Mouse (Mus musculus): ENCODE measurements at regions not wholly inside any gene's neighbourhood (a gene's known extent, or its start where the extent isn't known, plus 50 kb on each side); places are given as distances from the start of the nearest gene placed in this dataset.
"Not testable (repeated sequence)": the region's sequence is repeated elsewhere in the genome, so short reads cannot be mapped to it uniquely, and the experiment has no call there.

DNA sequence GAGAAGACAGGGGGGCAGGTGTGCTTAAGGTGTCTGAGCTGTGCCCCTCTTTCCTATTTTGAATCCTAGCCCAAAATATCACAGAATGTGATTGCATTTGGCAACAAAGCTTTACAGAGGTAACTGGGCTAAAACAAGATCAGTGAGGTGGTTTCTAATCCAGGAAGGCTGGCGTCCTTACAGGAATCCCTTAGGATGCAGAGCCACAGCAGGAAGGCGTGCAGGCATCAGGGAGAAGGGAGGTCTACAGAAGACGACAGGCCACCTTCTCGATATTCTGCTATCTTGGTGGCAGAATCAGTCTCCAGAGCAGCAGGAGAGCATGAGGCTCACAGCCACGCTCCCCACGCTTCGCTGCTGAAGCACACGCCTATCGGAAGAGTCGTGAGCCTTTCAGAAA is 189.6 kb upstream of the Serp2 start:
- in situ Hi-C loops (cut with MboI; ENCODE audit: low pct_unique_long_range_greater_than_20kb in 1 of 2, low sequenced_read_pairs in 2 of 2, unreplicated experiment in 1 of 2): loop anchor here in 1 of 2 experiments (10.0 kb wide), 1 partner anchor 241 kb away; no protein-coding TSS in a partner anchor

DNA sequence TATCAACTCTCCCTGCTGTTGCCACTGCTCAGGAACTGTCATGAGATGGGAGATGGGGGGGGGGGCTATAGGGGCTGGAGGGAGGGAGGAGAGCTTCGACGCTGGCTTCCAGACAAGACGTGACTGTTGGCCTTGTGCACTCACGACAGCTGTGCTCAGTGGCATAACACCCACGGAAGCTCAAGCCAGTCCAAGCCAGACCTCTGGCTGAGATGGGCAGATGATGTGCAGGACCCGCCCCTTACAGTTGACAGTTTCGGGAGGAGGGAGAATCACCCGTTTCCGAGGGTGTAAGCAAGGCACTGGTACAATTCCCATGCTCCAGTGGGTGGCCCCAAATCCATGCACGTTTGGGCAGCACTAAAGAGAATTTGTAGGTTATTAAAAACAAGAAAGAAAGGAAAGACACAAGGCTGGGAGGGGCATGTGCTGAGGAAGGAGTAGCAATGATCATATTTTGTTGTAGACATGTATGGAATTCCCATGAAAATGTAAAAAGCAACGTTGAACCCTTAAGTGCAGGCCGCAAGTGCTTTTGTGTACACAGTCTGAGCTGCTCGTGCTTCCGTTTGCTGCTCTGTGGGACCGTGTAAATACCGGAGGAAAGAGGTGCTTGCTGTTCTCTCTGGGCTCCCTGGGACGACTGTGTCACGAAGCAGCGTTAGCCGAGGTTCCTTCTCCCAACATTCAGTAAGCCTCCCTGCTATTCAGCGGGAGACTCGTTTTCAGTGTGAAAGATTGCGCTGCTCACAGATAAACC is 188.2 kb upstream of the Serp2 start:
- in situ Hi-C loops (cut with MboI; ENCODE audit: low pct_unique_long_range_greater_than_20kb in 1 of 2, low sequenced_read_pairs in 2 of 2, unreplicated experiment in 1 of 2): loop anchor here in 1 of 2 experiments (10.0 kb wide), 1 partner anchor 240 kb away; no protein-coding TSS in a partner anchor

DNA sequence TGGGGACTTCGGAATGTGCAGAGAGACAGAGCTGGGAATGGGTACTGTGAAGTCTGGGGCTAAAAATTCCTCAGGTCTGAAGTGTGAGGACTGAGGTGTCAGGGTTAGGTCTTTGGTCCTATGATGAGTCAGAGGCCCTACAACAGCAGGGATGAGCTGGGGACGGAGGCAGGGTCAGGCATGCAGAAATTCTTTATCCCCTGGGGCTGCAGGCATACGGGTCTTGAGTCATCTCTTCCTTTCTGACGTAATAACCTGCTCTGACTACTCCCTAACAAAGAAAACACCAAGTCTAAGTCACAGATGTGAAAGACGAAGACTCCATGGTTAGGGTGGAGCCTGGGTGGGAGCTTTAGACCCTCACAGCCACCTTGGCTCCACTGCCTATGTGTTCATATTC is 185.6 kb upstream of the Serp2 start:
- in situ Hi-C loops (cut with MboI; ENCODE audit: low pct_unique_long_range_greater_than_20kb in 1 of 2, low sequenced_read_pairs in 2 of 2, unreplicated experiment in 1 of 2): loop anchor here in 1 of 2 experiments (10.0 kb wide), 1 partner anchor 237 kb away; no protein-coding TSS in a partner anchor

DNA sequence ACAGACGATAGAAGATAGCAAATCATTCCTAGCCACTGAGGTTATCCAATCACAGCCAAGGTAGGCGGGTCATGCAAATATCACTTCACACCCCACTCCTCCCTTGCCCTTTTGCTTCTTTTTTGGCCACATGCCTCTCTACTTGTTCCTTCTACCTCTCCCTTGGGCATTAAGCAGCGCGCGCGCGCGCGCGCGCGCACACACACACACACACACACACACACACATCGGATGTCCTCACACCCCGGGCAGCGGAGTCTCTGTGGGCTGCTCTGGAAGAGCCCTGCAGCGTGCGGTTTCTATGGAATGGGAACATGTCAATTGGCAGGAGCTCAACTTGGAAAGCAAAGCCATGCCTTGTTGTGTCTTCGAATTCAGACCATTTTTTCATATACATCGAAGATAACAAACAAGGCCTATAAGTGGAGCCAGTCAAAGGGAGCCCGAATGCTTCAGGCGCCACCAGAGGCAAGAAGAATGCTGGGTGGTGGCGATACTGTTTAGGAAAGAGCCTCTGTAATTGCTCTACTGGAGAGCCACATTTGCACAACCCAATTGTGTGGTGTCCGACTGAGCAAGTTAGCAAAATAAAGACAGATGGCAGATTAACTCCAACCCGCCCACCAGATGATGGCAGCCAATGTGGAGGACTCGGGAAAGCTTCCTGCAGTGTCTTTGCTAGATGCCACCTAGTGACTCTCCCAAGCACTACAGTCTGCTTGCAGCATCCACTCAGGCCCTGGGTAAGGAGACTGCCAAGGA is 183.3 kb upstream of the Serp2 start:
- in situ Hi-C loops (cut with MboI; ENCODE audit: low pct_unique_long_range_greater_than_20kb in 1 of 2, low sequenced_read_pairs in 2 of 2, unreplicated experiment in 1 of 2): loop anchor here in 1 of 2 experiments (10.0 kb wide), 1 partner anchor 235 kb away; no protein-coding TSS in a partner anchor

DNA sequence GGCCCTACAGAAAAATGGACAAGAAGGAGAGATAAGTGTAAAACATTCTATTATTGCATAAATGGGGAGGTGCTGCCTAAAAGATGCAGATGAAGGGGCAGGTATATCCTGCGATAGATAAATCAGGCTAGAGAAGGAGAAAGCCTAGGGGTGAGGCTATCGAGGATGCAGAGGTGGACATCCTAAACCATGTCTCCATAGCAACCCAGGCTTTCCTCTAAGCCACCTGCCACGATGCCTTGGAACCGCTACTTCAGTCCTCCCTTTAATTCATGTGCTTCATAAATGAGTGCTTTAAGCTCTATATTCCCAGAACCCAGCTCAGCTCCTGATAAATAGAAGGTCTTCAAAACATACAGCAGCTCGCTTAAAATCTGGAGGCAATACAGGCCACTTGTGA is 179.3 kb upstream of the Serp2 start:
- in situ Hi-C loops (cut with MboI; ENCODE audit: low pct_unique_long_range_greater_than_20kb in 1 of 2, low sequenced_read_pairs in 2 of 2, unreplicated experiment in 1 of 2): no loop called here

DNA sequence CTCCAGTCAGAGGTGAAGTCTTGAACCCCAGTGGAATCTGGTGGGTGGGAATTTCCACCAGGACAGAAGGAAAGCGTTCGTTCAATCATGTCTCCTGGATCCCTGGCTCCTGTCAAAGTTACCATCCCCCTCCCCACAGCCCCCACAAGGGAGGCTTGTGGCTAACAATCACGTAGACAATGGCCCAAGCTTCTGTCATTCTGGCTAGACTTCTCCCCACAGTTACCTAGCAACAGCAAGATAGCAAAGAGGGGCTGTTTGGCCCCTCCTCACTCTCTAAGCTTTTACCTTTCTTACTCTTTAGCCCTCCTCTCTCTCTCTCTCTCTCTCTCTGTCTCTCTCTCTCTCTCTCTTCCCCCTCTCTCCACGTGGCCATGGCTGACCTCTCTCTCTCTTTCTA is 178.4 kb upstream of the Serp2 start:
- in situ Hi-C loops (cut with MboI; ENCODE audit: low pct_unique_long_range_greater_than_20kb in 1 of 2, low sequenced_read_pairs in 2 of 2, unreplicated experiment in 1 of 2): no loop called here

DNA sequence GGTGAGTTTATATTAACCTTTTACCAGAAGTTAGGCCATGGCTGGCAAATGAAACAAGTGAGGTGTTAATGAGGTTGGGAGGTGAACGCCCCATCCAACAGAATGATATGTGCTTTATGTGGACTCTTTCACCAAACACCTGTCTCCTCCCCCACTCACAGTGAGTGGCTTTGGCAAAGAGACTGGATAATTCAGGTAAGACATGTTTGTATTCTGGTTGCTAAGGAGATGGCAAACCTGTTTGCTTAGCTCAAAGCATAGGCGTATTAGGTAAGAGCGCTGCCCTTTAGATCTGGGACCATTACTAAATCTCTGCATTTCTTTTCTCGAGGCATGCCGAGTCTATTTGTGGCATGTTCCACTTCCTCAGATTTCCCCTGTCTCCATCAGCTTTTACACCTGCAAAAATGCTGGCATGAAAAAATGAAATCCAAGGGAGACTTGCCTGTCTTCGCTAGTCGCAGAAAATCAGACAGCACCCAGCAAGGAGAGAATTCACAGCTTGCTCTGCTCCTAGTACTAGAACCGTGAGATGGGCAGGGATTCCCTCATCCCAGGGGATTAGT is 176.7 kb upstream of the Serp2 start:
- in situ Hi-C loops (cut with MboI; ENCODE audit: low pct_unique_long_range_greater_than_20kb in 1 of 2, low sequenced_read_pairs in 2 of 2, unreplicated experiment in 1 of 2): no loop called here

DNA sequence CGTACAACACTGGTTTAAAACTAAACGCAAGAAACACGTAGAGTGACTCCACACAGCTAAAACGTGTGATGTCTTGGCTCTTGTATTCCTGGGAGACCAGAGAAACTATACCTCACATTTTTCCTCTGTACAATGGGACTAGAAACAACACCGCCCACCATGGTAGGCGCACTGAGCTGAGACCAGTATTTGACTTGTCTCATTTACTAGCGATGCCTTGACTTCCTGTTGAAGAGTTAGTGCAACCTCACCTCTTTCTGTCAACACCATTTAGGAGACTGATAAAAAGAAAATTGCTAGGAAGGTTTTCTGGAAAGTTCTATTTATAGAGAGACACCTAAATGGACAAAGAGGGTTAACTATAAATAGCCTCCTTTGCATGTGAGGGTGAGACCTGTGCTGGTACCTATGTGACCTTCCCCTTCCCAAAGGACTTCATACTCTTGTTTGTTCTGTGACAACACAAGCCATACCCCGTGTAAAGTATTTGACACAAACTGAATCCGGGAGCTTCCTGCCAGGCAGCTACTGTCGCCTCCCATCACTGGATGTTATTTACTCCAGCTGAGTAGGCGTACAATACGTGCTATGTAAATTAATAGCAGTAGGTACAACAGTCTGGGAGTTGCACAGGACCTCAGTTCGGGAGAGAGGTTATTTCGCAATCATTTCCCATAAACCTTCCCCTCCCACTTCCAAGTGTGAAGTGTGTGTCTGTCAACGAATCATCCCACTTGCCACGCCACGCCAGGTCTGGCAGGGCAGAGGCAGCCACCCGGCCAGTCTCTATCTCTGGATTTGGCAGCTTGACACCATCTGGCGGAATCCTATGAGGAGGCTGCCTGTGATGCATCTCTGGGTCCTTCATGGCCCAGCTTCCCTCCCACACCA is 174.7 kb upstream of the Serp2 start:
- in situ Hi-C loops (cut with MboI; ENCODE audit: low pct_unique_long_range_greater_than_20kb in 1 of 2, low sequenced_read_pairs in 2 of 2, unreplicated experiment in 1 of 2): no loop called here

DNA sequence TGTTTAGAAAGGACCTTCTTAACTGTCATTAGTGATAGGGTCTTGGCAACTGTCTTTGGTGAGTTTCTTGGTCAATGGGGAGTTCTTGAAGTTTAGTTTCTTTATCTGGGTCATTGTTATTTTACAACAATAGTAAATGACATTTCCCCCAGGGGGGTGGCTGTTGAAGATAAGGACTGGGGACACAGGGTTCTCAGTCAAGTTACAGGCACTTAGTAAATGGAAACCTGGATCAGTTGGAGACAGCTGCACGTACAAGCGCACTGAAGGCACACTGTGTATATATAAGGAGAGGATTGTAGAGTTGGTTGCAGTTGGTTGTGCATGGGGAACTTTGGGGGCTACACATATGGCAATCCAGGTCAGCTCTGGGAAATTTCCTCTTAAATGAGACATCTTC is 169.2 kb upstream of the Serp2 start:
- in situ Hi-C loops (cut with MboI; ENCODE audit: low pct_unique_long_range_greater_than_20kb in 1 of 2, low sequenced_read_pairs in 2 of 2, unreplicated experiment in 1 of 2): no loop called here

DNA sequence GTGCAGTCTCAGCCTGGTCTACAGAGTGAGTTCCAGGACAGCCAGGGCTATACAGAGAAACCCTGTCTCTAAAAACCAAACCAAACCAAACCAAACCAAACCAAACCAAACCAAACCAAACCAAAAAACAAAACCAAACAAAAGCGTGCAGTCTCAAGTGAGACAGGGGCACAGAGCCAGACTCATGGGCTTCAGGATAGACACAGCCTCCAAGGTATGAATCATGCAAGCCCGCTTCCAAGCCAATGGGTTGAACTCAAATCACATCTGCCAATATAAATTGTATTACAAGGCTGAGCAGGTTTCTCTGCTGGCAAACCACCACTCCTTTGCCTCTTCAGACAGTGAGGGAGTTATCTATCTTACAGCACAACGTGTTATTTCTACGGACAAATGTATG is 168.5 kb upstream of the Serp2 start:
- in situ Hi-C loops (cut with MboI; ENCODE audit: low pct_unique_long_range_greater_than_20kb in 1 of 2, low sequenced_read_pairs in 2 of 2, unreplicated experiment in 1 of 2): not testable (repeated sequence)

DNA sequence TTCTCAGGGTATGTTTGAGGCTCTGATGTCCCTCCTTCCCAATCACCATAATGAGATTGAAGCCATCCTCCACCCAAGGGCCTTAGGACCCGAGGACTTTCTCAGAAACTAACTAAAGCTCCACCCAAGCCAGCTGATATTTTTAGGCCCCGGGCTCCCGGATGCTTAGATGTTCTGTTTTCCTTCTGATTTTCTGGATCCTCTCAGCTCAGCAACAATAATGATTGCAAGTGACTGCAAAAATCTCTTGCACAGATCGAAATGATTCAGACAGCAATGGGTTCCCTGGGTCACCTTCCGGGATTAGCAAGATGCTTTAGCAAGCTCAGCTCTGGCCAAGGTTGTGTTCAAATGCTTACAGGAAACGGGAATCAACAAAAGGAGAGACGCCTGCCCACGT is 168.1 kb upstream of the Serp2 start:
- in situ Hi-C loops (cut with MboI; ENCODE audit: low pct_unique_long_range_greater_than_20kb in 1 of 2, low sequenced_read_pairs in 2 of 2, unreplicated experiment in 1 of 2): no loop called here

DNA sequence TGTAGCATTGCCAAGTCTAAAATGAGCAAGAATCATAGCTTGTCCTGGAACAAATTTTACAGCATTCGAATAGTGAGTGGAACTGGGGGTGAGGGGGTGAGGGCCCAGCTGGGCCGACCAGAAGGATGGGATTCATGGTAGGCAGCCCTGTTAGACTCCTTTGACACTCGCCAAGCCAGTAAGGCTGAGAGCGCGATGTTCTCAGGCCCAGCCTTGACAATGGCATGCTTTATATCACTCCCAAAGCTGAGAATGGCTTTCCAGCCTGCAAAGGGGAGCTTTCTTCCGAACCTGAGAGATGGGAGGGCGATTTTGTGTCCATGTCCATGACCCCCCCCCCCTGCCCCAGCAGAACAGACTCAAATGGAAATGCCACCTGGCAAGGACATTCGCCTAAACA is 167.7 kb upstream of the Serp2 start:
- in situ Hi-C loops (cut with MboI; ENCODE audit: low pct_unique_long_range_greater_than_20kb in 1 of 2, low sequenced_read_pairs in 2 of 2, unreplicated experiment in 1 of 2): no loop called here

DNA sequence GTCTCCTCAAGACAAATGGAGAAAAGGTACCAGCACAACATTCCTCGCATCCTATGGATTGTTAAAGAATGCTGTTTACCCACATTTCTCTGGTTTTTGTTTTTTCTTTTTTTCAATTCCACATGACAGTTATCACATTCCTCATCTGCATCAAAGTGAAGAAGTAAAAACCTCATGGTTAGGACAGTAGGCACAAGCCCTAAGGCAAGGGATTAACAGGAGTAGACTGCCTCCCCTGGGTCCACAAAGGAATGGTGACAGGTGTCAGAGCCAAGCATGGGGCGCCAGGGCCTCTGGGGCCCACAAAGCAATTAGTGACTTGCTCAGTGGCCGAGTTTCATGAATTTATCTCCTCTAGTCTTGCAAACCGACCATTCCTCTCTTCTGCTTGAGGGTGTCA is 166.9 kb upstream of the Serp2 start:
- in situ Hi-C loops (cut with MboI; ENCODE audit: low pct_unique_long_range_greater_than_20kb in 1 of 2, low sequenced_read_pairs in 2 of 2, unreplicated experiment in 1 of 2): no loop called here

DNA sequence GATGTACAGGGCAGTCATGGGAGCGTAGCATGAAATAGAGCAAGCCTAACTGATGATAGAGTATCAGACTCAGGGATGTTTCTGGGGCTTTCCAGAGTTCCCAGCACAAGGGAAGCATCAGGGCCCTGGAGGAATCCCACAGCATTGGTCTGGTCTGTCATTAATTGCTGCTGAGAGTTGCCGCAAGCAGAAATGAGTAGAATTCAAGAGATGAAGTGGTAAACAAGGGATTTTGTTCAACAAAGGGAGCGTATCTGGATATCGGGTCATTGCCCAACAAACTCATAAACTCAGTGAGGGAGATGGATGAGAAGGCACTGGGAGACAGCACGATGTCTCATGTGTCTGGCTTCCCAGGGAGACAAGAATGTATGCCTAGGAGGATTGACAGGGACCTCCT is 165.6 kb upstream of the Serp2 start:
- in situ Hi-C loops (cut with MboI; ENCODE audit: low pct_unique_long_range_greater_than_20kb in 1 of 2, low sequenced_read_pairs in 2 of 2, unreplicated experiment in 1 of 2): no loop called here

DNA sequence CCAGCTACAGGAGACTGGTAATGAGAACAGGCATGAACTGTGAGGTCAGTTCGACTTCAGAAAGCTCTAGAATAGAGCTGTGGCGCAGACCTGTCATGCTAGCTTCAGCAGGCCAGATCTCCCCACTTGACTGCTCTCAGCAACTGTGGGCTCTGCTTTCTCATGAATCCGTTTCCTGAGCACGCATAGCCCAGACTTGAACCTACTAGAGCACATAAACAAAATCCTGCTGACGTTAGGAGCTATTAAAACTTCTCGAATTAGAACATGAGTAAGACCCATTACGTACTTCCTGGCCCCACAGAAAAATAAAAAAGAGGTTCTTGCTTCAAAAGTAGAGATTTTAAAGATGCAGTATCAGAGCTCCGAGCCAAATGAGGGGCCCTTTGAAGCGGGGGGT is 165.1 kb upstream of the Serp2 start:
- in situ Hi-C loops (cut with MboI; ENCODE audit: low pct_unique_long_range_greater_than_20kb in 1 of 2, low sequenced_read_pairs in 2 of 2, unreplicated experiment in 1 of 2): no loop called here

DNA sequence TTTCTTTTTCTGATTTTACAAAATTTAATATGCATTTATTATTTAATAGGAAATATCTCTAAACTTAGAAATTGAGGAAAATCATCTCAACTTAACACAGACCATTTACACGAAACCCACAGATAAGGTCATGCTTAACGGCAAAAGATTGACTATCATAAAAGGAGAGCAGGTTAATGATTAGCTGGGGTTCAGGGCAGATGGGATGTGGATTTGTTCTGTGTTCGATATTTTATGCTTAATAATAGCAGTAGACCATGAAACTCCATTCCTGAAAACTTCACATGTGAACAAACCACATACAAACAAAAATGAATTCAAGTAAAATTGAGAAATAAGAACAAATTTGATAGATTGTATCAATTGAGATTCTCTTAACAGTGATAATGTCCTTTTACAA is 160.4 kb upstream of the Serp2 start:
- in situ Hi-C loops (cut with MboI; ENCODE audit: low pct_unique_long_range_greater_than_20kb in 1 of 2, low sequenced_read_pairs in 2 of 2, unreplicated experiment in 1 of 2): no loop called here

DNA sequence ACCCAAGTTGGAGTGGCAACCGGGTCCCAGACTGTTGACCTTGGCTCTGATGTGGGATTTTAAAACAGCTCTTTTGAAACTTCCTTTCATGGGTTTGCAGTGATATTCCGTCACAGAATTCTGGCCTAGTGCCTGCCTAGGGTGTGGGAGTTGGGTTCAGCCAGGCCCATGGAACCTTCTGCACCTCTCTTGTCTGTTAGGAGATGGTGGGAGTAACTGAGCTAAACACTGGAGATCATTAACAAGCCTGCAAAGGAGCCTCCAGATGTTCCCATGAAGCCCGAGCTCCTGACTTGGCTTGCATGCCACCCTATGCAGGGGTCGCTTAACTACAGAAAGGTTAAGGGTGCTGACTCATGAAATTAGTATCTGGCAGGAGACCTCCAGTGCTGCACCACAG is 158.0 kb upstream of the Serp2 start:
- in situ Hi-C loops (cut with MboI; ENCODE audit: low pct_unique_long_range_greater_than_20kb in 1 of 2, low sequenced_read_pairs in 2 of 2, unreplicated experiment in 1 of 2): no loop called here

DNA sequence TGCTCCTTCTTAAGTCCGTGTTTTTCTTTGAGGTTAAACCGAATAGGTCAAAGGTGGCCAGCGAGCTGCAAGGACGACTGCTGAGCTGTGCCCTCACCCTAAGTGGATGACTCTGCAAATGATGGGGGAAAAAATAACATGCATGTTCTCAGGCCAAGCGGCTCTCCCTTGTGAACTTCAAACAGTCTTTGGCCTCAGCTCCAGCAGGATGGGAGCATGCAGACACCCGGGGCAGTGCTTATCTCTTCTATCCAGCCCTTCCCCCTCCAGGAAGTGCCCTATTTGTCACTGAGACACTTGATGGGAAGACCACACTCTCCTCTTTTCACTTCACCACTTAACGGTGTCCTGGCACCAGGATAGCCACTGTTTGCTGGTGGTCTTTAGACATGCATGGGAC is 157.3 kb upstream of the Serp2 start:
- in situ Hi-C loops (cut with MboI; ENCODE audit: low pct_unique_long_range_greater_than_20kb in 1 of 2, low sequenced_read_pairs in 2 of 2, unreplicated experiment in 1 of 2): no loop called here

DNA sequence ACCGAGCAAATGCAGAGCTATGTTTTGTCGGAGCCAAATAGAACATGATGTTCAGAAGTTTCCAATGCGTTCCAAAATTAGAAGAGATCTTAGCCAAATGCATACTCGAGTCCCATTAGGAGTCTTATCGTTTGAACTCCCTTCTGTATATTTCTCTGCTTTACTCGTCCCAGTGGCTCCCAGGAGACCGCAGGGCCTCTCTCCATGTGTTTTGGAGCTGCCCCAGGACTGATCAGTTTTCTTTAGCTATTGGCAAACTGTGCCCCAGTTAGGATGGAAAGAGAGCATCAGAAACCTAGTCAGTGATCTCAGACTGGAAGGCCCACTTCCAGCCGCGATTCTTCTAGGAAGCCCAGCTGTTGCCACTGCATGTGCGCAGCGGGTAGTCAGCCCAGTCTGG is 152.0 kb upstream of the Serp2 start:
- in situ Hi-C loops (cut with MboI; ENCODE audit: low pct_unique_long_range_greater_than_20kb in 1 of 2, low sequenced_read_pairs in 2 of 2, unreplicated experiment in 1 of 2): no loop called here
